Mouse (Mus musculus): Measurements from ENCODE around the gene Dnaja3.

The Dnaja3 gene

DNA sequence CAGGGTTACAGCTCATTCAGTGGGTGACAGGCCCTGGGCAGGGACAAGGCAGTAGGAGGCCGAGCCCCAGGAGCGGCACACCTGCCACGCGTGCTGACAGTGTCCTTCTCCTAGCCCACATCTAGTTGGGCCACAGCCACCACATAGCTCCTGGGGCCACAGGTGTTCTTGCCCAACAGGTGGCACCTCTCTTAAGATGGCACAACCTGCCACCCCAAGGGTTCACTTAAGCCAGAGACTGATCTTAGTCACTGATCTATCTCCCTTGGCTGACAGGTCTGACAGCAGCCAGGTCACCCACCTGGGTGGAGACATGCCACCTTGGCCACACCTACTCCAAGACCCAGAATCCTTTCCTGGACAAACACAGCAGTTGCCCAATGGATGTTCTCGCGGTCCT, 3.1 kb downstream of the Dnaja3 start:
- DNase-seq (ENCODE audit: low spot score in 2 of 2): no peak

- DNase-seq (ENCODE audit: low spot score in 2 of 2): no peak
Observed at GRCm38 (mm10) chr16:4643670-4644419, 4.1 kb downstream of the Dnaja3 start.

DNA sequence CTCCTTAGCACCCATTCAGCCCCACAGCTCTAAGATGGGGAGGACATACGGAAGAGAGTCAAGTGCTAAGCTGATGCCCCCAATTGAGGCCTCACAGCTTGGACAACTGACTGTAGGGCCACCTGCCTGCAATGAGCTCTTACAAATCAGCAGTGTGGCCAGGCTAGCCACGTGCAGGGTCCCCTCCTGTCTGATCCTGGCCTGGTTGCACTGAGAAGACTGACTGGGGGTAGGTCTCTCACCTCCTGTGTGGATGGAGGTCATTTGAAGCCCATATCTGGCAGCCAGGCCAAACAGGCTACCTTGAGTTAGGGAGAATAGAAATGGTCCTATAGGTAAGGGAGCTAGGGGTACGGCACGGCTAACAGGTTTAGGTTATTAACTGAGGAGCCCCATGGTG, 6.1 kb downstream of the Dnaja3 start:
- no peak for DNase-seq (ENCODE audit: low spot score in 2 of 2)

DNA sequence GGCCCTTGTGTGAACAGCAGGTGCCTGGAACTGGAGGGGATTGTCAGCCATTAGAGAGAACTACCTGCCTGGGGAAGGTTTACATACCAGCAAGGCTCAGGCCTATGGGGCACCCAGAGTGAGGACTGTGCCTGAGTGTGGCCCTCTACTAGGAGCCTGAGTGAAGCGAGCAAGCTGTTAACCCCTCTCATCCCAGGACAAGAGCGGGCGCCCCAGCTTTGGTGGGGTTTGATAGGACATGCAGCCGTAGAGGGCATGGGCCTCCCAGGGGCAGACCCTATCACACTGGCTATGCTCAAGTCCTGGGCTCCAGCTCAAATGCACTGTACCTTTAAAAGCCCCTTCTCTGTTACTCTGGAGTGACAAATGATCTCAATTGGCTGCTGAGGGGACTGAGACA, 7.0 kb downstream of the Dnaja3 start:
- no peak for DNase-seq (ENCODE audit: low spot score in 2 of 2)

- no peak for DNase-seq (ENCODE audit: low spot score in 2 of 2)
Observed at GRCm38 (mm10) chr16:4647651-4648141, 7.9 kb downstream of the Dnaja3 start.

DNA sequence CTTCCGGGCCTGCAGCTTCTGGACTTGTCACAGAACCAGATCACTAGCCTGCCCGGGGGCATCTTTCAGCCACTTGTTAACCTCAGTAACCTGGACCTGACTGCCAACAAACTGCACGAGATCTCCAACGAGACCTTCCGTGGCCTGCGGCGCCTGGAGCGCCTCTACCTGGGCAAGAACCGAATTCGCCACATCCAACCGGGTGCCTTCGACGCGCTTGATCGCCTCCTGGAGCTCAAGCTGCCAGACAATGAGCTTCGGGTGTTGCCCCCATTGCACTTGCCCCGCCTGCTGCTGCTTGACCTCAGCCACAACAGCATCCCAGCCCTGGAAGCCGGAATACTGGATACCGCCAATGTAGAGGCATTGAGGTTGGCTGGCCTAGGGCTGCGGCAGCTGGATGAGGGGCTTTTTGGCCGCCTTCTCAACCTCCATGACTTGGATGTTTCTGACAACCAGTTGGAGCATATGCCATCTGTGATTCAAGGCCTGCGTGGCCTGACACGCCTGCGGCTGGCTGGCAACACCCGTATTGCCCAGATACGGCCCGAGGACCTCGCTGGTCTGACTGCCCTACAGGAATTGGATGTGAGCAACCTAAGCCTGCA, 8.7 kb downstream of the Dnaja3 start:
- no peak for DNase-seq (ENCODE audit: low spot score in 2 of 2)

GRCm38 (mm10) chr16:4649211-4649610, 9.4 kb downstream of the Dnaja3 start:
- DNase-seq (ENCODE audit: low spot score in 2 of 2): no peak

- no peak for DNase-seq (ENCODE audit: low spot score in 2 of 2)
Observed at GRCm38 (mm10) chr16:4649692-4650091, 9.9 kb downstream of the Dnaja3 start.

DNA sequence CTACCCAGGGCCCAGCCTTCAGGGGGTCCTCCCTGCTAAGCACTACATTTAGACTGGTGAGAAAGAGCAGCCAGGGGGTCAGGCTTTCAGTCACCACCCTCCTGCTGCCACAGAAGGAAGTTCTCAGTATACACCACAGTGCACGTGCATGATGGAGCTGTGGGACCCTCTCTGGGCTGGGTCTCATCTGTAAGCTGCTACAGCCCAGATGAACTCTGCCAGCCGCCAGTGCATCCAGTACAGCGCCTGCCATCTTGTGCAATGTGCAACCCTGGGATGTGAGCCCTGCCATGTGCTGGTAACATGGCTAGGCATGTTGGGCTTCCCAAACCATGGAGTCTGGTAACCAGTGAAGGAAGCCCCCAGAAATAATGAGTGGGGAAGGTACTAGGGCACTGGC, 10.4 kb downstream of the Dnaja3 start:
- no peak for DNase-seq (ENCODE audit: low spot score in 2 of 2)

- no peak for DNase-seq (ENCODE audit: low spot score in 2 of 2)
Observed at GRCm38 (mm10) chr16:4651081-4651480, 11.3 kb downstream of the Dnaja3 start.

DNA sequence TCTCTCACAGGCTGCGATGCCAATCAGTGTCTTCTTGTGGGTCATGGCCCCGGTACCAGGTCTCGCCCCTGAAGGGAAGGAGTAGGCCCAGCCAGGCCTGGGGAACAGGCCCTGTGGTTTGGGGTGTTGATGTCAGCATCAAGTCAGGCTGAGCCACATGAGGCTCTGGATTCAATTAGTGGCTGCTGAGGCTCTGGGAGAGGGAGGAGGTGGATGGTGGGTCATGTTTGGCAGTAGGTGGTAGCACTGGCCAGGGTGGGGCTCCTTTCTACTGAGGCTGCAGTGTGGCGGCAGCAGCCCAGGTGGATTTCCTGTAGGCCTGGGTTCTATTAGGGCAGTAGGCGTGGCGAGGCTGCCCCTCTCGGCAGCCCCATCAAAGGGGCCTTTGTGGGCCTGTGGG, 11.8 kb downstream of the Dnaja3 start:
- DNase-seq (ENCODE audit: low spot score in 2 of 2): no peak

GRCm38 (mm10) chr16:4652707-4653416, 13.1 kb downstream of the Dnaja3 start:
- no peak for DNase-seq (ENCODE audit: low spot score in 2 of 2)

GRCm38 (mm10) chr16:4654706-4655105, 14.9 kb downstream of the Dnaja3 start:
- no peak for DNase-seq (ENCODE audit: low spot score in 2 of 2)

GRCm38 (mm10) chr16:4655251-4655734, 15.5 kb downstream of the Dnaja3 start:
- DNase-seq (ENCODE audit: low spot score in 2 of 2): no peak

DNA sequence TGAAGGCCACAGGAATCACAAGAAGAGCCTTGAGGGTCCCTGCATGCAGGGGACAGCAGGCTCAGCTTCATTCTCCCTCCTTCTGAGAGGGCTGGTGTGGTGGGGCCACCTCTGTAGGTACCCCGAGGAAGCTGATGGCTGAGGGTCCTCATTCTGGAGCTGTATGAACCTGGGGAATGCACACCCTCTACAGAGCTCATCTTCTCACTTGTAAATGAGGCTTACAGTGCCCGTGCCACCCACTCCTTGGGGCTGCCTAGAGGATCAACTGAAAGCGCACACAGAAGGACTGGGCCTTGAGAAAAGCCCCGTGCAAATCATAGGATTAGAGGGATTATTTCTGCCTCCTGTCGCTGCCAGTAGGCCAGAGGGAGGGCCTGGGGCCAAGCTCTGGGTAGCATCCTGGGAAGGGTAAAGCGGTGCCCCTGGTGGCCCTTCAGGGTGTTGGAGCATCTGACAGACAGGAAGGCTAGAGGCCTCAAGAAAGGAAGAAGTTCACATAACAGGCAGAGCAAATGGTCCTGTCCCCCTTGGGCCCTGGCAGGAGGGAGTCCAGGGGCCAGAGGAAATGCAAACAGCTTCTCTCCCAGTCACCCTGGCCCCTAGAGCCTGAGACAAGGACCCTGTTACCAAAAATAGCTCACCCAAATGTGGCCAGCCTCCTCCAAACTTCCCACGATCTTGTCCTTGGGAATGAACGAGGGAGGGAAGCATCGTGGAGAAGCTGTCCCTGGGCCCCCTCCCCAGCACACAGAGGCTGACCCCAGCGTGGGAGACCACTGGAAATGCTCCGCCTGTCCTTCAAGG, 16.2 kb downstream of the Dnaja3 start:
- no peak for DNase-seq (ENCODE audit: low spot score in 2 of 2)

GRCm38 (mm10) chr16:4656571-4657081, 16.8 kb downstream of the Dnaja3 start:
- DNase-seq (ENCODE audit: low spot score in 2 of 2): no peak

- no peak for DNase-seq (ENCODE audit: low spot score in 2 of 2)
Observed at GRCm38 (mm10) chr16:4658781-4659245, 19.0 kb downstream of the Dnaja3 start.

GRCm38 (mm10) chr16:4659326-4659725, 19.5 kb downstream of the Dnaja3 start:
- DNase-seq (ENCODE audit: low spot score in 2 of 2): no peak

- no peak for DNase-seq (ENCODE audit: low spot score in 2 of 2)
Observed at GRCm38 (mm10) chr16:4661605-4662004, 21.8 kb downstream of the Dnaja3 start.

GRCm38 (mm10) chr16:4663806-4664205, 24.0 kb downstream of the Dnaja3 start:
- DNase-seq (ENCODE audit: low spot score in 2 of 2): no peak

GRCm38 (mm10) chr16:4665726-4666125, 25.9 kb downstream of the Dnaja3 start:
- DNase-seq (ENCODE audit: low spot score in 2 of 2): no peak

All from spleen, postnatal 14 days (tissue).